20 mouse cellular contexts compared by ENCODE assay signal in the genomic region with DNA sequence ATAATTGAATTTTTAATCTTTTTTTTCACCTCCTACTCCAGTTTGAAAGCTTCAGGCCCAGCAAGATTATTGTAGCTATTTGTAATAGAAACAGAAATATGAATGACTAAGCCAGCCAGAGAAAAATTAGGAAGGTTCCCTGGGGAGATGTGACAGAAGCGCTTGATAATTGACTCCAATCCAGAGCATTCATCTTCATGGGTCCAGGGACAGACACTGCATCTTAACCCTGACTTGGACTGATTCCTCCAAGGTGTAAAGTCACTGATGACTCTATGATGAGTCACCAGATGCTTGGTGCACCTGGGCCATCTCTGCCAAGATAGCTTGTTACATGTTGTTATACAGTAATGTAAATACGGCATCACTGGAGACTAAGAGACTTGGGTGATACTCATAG.
A peak's percentile ranks its signal among the peaks of the same experiment; 100 is the strongest.
DNase-seq lines count a peak whose midpoint lies in the region; ATAC-seq and TF ChIP-seq lines count a peak whose summit lies in the region.
"Had no signal": no experiment of that assay in that cellular context is flagged by ENCODE, and none has a peak within 500 bp of the region (broad histone marks: within the 10 kb centered on the region; RNA-seq: fewer than 3 reads in every experiment).

No protein-coding gene starts in this region.

- no peaks in the 10 kb centered on the region for H3K79me2 ChIP-seq in heart, adult 2 months (replicated peaks; ENCODE audit: control insufficient read depth, insufficient read depth, low read length)

- TF ChIP-seq POLR2A in heart, adult 2 months (IDR thresholded peaks at IDR 0.05; ENCODE audit: insufficient read depth, low read depth, low read length), result no peak

- no peaks in the 10 kb centered on the region for H3K4me1 ChIP-seq in heart, adult 2 months (ENCODE audit: control insufficient read depth, insufficient read depth, low read length)
- H3K4me1 ChIP-seq in midbrain, postnatal 0 days (ENCODE audit: insufficient read depth, low read length), result no peaks in the 10 kb centered on the region
- no peaks in the 10 kb centered on the region for H3K4me1 ChIP-seq in midbrain, embryonic 13.5 days (replicated peaks)
- H3K4me1 ChIP-seq: embryonic facial prominence, embryonic 12.5 days; embryonic facial prominence, embryonic 15.5 days; hindbrain, embryonic 12.5 days; intestine, embryonic 15.5 days had no signal

- H3K9ac ChIP-seq in heart, adult 2 months (ENCODE audit: low read depth, low read length), result no peak overlapping the region
- no peak overlapping the region for H3K9ac ChIP-seq in midbrain, postnatal 0 days (replicated peaks; ENCODE audit: low read length, poor library complexity, severe bottlenecking)
- H3K9ac ChIP-seq in midbrain, embryonic 13.5 days (replicated peaks), result no peak overlapping the region
- H3K9ac ChIP-seq: embryonic facial prominence, embryonic 12.5 days; embryonic facial prominence, embryonic 15.5 days; forebrain, postnatal 0 days; hindbrain, embryonic 12.5 days; intestine, embryonic 15.5 days had no signal

- no peak for DNase-seq in cerebellum, adult 11 months
- DNase-seq in heart, adult 11 months, result peak; percentile 75
- DNase-seq in heart, adult 2 months, result no peak
- peak; percentile 14 for DNase-seq in midbrain, postnatal 0 days (ENCODE audit: low spot score)
- DNase-seq: adrenal gland, postnatal 10 days; adrenal gland, postnatal 36 days; cerebellum, postnatal 14 days; forebrain, postnatal 0 days; gastrocnemius, postnatal 25 days; kidney, adult 11 months; kidney, adult 8-10 months had no signal

- H3K27me3 ChIP-seq in heart, adult 2 months (ENCODE audit: control insufficient read depth, insufficient read depth, low read length), result no peaks in the 10 kb centered on the region
- H3K27me3 ChIP-seq in midbrain, postnatal 0 days (ENCODE audit: insufficient read depth, low read length), result no peaks in the 10 kb centered on the region
- H3K27me3 ChIP-seq in midbrain, embryonic 13.5 days, result no peaks in the 10 kb centered on the region
- H3K27me3 ChIP-seq: embryonic facial prominence, embryonic 12.5 days; embryonic facial prominence, embryonic 15.5 days; hindbrain, embryonic 12.5 days; intestine, embryonic 15.5 days; Patski had no signal

- TF ChIP-seq CTCF in heart, adult 2 months (IDR thresholded peaks at IDR 0.05), result no peak
- no peak for TF ChIP-seq CTCF in midbrain, postnatal 0 days (IDR thresholded peaks at IDR 0.05)

- H3K36me3 ChIP-seq in heart, adult 2 months (ENCODE audit: control insufficient read depth, insufficient read depth, low read length), result no peaks in the 10 kb centered on the region
- no peaks in the 10 kb centered on the region for H3K36me3 ChIP-seq in midbrain, postnatal 0 days (ENCODE audit: insufficient read depth, low read length)
- H3K36me3 ChIP-seq in midbrain, embryonic 13.5 days, result no peaks in the 10 kb centered on the region
- H3K36me3 ChIP-seq: embryonic facial prominence, embryonic 12.5 days; embryonic facial prominence, embryonic 15.5 days; hindbrain, embryonic 12.5 days; intestine, embryonic 15.5 days had no signal

- TF ChIP-seq EP300 in heart, adult 2 months (IDR thresholded peaks at IDR 0.05; ENCODE audit: insufficient read depth, low read depth, low read length), result no peak

- intact Hi-C loops in heart, adult 2 months (cut with DNase I), result no loop called here

- H3K9me3 ChIP-seq in midbrain, postnatal 0 days (ENCODE audit: low read length), result no peaks in the 10 kb centered on the region
- H3K9me3 ChIP-seq in midbrain, embryonic 13.5 days, result no peaks in the 10 kb centered on the region
- H3K9me3 ChIP-seq: embryonic facial prominence, embryonic 12.5 days; embryonic facial prominence, embryonic 15.5 days; hindbrain, embryonic 12.5 days; intestine, embryonic 15.5 days had no signal

- H3K4me3 ChIP-seq in heart, adult 2 months, result no peak overlapping the region
- no peak overlapping the region for H3K4me3 ChIP-seq in midbrain, postnatal 0 days (ENCODE audit: low read depth, low read length)
- no peak overlapping the region for H3K4me3 ChIP-seq in midbrain, embryonic 13.5 days (replicated peaks)
- H3K4me3 ChIP-seq: embryonic facial prominence, embryonic 12.5 days; embryonic facial prominence, embryonic 15.5 days; hindbrain, embryonic 12.5 days; intestine, embryonic 15.5 days had no signal

- no peak overlapping the region for H3K4me2 ChIP-seq in midbrain, postnatal 0 days (ENCODE audit: low read depth, low read length, poor library complexity, severe bottlenecking)
- H3K4me2 ChIP-seq in midbrain, embryonic 13.5 days (replicated peaks), result no peak overlapping the region
- H3K4me2 ChIP-seq: embryonic facial prominence, embryonic 12.5 days; embryonic facial prominence, embryonic 15.5 days; heart, embryonic 11.5 days; hindbrain, embryonic 12.5 days; intestine, embryonic 15.5 days had no signal

- ATAC-seq in cerebellum, adult (ENCODE audit: insufficient number of reproducible peaks, low FRiP score, low TSS enrichment), result peak; percentile 54; the same call in 1 of the 2 replicates
- no peak for ATAC-seq in midbrain, postnatal 0 days (ENCODE audit: low FRiP score)
- ATAC-seq in midbrain, embryonic 13.5 days, result no peak
- ATAC-seq: forebrain, embryonic 14.5 days; forebrain, postnatal 0 days; intestine, embryonic 15.5 days; Patski had no signal

- no peak overlapping the region for H3K27ac ChIP-seq in heart, adult 2 months
- no peak overlapping the region for H3K27ac ChIP-seq in midbrain, postnatal 0 days (ENCODE audit: low read depth, low read length)
- H3K27ac ChIP-seq in midbrain, embryonic 13.5 days, result no peak overlapping the region
- H3K27ac ChIP-seq: embryonic facial prominence, embryonic 12.5 days; embryonic facial prominence, embryonic 15.5 days; hindbrain, embryonic 12.5 days; intestine, embryonic 15.5 days had no signal

- 84% methylated on average over 2 of the region's 2 CpGs for WGBS in heart, adult 2 months
- 81% methylated on average over 2 of the region's 2 CpGs for WGBS in midbrain, postnatal 0 days
- 80% methylated on average over 2 of the region's 2 CpGs for WGBS in midbrain, embryonic 13.5 days

Comparison
In these comparisons a context has a peak if more than half of its experiments do, and no peak if none do; other contexts are left out.
1. DNase-seq: peak in heart, adult 11 months (single experiment) and midbrain, postnatal 0 days (single experiment); none in cerebellum, adult 11 months (single experiment) and heart, adult 2 months (0 of 2).